Mouse (Mus musculus) hindbrain, embryonic 15.5 days (tissue): ENCODE data around the gene Plcb1. TPM values are rescaled to one million over a fixed set of nuclear protein-coding genes. Genes with fewer than 3 reads are reported as not detected.

Source experiments
- ATAC-seq: fragments of 200-750 bp; cut with Nextera tagmentation; 2 replicates; pipeline ENCODE4 v1.8.0; 2017; ENCODE audit warnings: low read depth, moderate number of reproducible peaks, moderate TSS enrichment; ENCODE audit not compliant: low FRiP score
- H3K27ac ChIP-seq: fragments of 300-500 bp; sonication (generic); replicated peaks from 2 replicates; pipeline ENCODE4 v1.5.1; 2015; ENCODE audit warnings: mild to moderate bottlenecking, inconsistent platforms
- H3K27me3 ChIP-seq: fragments of 300-500 bp; sonication (generic); 2 replicates; pipeline ENCODE4 v1.6.1; 2015; ENCODE audit warnings: control low read depth, inconsistent platforms
- H3K36me3 ChIP-seq: fragments of 300-500 bp; sonication (generic); 2 replicates; pipeline ENCODE4 v1.6.1; 2015; ENCODE audit warnings: control low read depth, inconsistent platforms
- H3K4me1 ChIP-seq: fragments of 300-500 bp; sonication (generic); replicated peaks from 2 replicates; pipeline ENCODE4 v1.6.1; 2015; ENCODE audit warnings: control low read depth, inconsistent platforms
- H3K4me2 ChIP-seq: fragments of 300-500 bp; sonication (generic); 2 replicates; pipeline ENCODE4 v1.6.1; 2015; ENCODE audit warnings: moderate library complexity, mild to moderate bottlenecking, inconsistent platforms
- H3K4me3 ChIP-seq: fragments of 300-500 bp; sonication (generic); 2 replicates; pipeline ENCODE4 v1.5.1; 2015; ENCODE audit warnings: mild to moderate bottlenecking, inconsistent platforms
- H3K9ac ChIP-seq: fragments of 300-500 bp; sonication (generic); 2 replicates; pipeline ENCODE4 v1.6.1; 2015; ENCODE audit warnings: inconsistent platforms
- H3K9me3 ChIP-seq: fragments of 300-500 bp; sonication (generic); 2 replicates; pipeline ENCODE4 v1.6.1; 2016; ENCODE audit warnings: control low read depth, inconsistent platforms
- WGBS: fragments of 180-500 bp; shearing (Covaris S2); methylation state at CpG from one replicate; pipeline ENCODE4 v1.1.7; 2015; 5-methylcytosine and 5-hydroxymethylcytosine counted together
- polyA plus RNA-seq: library from polyadenylated mRNA; unstranded; fragments of >200 nt; fragmentation: Nextera tagmentation; extraction: Ambion mirVana; gene quantifications from 2 replicates; pipeline ENCODE4 v1.2.1, GENCODE M21; 2015

Plcb1 gene
- polyA plus RNA-seq, 1 experiment from 2014 or later = 53.3 TPM

DNA sequence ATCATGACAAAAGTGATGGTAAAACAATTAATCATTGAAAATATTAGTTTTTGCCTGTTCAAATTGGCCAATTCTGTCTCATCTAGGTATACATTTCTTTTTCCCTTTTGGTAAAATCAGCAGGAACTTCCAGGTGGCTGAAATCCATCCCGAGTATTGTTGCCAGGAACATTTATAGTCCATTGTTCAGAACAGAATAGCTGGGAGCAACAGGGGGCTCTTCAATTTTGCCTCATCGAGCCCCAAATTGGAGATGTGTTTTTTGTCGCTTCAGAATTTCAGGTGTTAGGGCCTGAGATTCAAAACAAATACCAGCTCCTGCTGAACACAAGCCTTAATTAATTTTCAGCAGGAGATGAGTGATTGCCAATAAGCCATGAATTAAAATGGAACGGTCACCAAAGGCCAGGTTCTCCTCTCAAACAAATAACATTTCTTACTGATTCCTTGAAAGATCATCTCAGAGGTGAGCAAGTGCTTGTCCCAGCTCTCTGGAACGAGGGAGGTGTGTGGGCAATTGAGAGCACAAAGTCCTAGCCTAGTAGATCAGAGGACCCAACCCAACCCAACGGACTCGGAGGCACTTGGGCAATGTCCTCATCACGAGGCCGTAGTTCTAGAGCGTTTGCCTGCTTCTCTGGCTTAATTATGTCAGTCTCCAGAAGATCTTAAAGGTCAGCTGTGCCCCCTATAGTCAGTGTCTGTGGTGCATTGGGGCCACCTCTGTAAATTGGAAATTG lies 136.9 kb downstream of the Plcb1 start:
- no peak overlapping the region for H3K9ac ChIP-seq
- 77% methylated on average over 10 of the region's 10 CpGs for WGBS
- H3K4me3 ChIP-seq = no peak overlapping the region
- H3K27me3 ChIP-seq = no peaks in the 10 kb centered on the region
- H3K27ac ChIP-seq = no peak overlapping the region
- peak; percentile 34; the same call in 1 of the 2 replicates for ATAC-seq
- no peak overlapping the region for H3K4me2 ChIP-seq
- no peaks in the 10 kb centered on the region for H3K4me1 ChIP-seq
- H3K36me3 ChIP-seq = no peaks in the 10 kb centered on the region
- no peaks in the 10 kb centered on the region for H3K9me3 ChIP-seq

DNA sequence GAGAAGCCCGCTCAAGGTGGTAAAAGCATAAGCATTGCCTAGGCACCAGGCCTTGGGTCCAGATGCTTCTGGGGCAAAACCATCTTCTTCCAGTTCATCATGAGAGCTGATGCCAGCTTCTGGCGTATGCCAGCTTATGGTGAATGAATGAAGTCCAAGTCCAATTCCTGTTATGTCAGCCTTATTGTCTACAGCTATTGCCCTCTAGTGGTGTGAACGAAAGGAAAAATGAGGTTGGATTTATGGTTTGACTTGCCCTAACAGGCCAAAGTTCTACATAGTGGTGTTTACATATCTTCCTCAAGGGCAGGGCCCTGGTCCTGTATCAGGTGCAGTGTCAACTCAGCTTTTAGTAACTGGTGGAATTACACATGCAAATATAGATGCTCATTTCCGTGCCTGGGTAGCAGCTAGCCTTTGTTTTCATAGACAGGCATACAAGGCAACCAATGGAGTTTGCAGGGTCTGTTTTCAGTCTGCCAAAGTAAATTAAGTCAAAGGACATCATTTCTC lies 138.3 kb downstream of the Plcb1 start:
- ATAC-seq = no peak
- 92% methylated on average over 4 of the region's 4 CpGs for WGBS
- no peak overlapping the region for H3K27ac ChIP-seq
- H3K27me3 ChIP-seq = no peaks in the 10 kb centered on the region
- no peaks in the 10 kb centered on the region for H3K9me3 ChIP-seq
- H3K4me2 ChIP-seq = no peak overlapping the region
- H3K9ac ChIP-seq = no peak overlapping the region
- no peaks in the 10 kb centered on the region for H3K36me3 ChIP-seq
- H3K4me3 ChIP-seq = no peak overlapping the region
- peaks cover under 1% of the 10 kb centered on the region; the same call in 1 of the 2 replicates for H3K4me1 ChIP-seq

DNA sequence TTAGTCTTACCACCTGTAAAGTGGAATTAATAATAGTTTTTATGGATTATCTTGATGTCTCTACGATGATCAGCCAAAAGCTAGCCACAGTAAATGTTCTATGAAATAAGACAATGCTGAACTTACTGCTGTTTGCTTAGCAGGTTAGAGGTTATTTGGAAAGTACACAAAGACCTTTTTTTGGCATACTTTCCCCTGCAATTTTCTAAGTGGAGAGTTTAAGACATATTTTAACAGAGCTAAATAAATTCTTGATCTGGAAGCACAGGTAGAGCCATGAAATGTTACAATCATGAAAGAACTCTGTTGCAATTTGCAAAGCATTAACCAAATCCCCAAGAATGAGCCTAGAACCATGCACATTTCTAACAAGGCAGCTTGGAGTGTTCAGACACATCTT lies 140.4 kb downstream of the Plcb1 start:
- Histone ChIP-seq H3K27me3 (no peaks in the 10 kb centered on the region), H3K36me3 (no peaks in the 10 kb centered on the region), H3K9ac (no peak overlapping the region), H3K9me3 (no peaks in the 10 kb centered on the region), H3K27ac (no peak overlapping the region), H3K4me2 (no peak overlapping the region), H3K4me3 (no peak overlapping the region), H3K4me1 (peaks cover 13% of the 10 kb centered on the region; the same call in 1 of the 2 replicates)
- ATAC-seq = no peak
- 94% methylated on average over 1 of the region's 1 CpGs for WGBS

DNA sequence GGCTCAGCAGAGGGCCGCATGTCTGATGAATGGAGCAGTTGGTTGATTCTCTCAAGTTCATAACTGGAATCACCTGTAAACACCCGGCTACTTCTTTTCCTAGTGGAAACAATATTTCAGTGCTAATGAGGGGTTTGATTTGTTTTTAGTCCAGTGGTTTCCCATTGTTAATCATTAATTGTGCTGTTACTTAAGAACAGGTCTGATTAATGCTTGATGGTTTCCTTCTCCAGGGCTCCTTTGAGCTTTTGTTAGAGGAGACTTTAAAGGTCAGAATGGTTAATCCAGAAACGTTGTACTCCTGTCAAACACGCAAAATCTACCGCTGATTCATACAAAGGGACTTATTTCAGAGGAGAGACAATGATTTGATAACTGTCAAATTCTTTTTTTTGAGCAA lies 141.2 kb downstream of the Plcb1 start:
- no peak for ATAC-seq
- Histone ChIP-seq H3K4me1 (peaks cover 13% of the 10 kb centered on the region; the same call in 1 of the 2 replicates), H3K36me3 (no peaks in the 10 kb centered on the region), H3K27ac (no peak overlapping the region), H3K9me3 (no peaks in the 10 kb centered on the region), H3K4me3 (no peak overlapping the region), H3K27me3 (no peaks in the 10 kb centered on the region), H3K9ac (no peak overlapping the region), H3K4me2 (no peak overlapping the region)
- WGBS = 30% methylated on average over 5 of the region's 5 CpGs

DNA sequence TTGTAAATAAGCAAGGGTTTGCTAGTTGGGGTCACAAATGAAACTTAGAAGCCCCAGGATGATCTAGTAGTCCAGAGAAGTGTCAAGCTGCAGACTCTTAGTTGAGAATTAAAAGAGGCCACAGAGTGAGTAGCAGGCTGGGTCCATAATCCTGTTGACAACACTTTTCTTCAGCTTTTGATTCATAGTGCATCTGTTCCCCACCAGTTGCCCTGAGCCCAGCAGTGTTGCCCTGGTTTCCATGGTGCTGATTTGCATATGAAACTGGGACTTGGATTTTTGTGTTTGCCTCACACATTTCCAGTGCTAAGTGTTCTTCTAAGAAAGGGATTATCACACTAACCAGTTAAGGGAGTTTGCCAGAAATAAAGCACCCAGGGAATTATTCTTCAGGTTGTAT lies 143.6 kb downstream of the Plcb1 start:
- ATAC-seq = peak; percentile 40; the same call in 1 of the 2 replicates
- peaks cover 13% of the 10 kb centered on the region; the same call in 1 of the 2 replicates for H3K4me1 ChIP-seq

DNA sequence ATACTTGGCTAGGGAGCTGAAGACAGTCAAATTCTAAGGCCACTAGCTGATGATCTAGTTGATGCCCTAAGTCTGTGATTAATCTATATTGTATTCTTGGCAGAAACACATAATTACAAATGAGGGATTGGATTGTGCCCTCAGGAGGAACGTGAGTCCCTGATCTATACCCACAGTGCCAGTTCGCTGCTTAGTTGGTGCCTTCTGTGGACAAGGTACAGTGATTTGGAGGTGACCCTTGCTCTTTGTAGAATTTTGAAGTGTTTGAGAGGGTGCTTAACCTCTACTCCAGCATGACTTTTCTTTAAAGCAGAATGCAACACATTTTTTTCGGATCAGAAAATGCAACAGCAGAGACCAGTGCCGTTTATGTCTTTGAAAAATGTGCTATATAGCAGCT lies 145.1 kb downstream of the Plcb1 start:
- H3K36me3 ChIP-seq = no peaks in the 10 kb centered on the region
- 76% methylated on average over 4 of the region's 4 CpGs for WGBS
- H3K4me1 ChIP-seq = peaks cover 13% of the 10 kb centered on the region; the same call in 1 of the 2 replicates
- no peaks in the 10 kb centered on the region for H3K9me3 ChIP-seq
- ATAC-seq = no peak
- no peaks in the 10 kb centered on the region for H3K27me3 ChIP-seq
- no peak overlapping the region for H3K27ac ChIP-seq
- no peak overlapping the region for H3K4me2 ChIP-seq
- no peak overlapping the region for H3K9ac ChIP-seq
- H3K4me3 ChIP-seq = no peak overlapping the region

More for the DNA sequence above, 143.6 kb downstream of the Plcb1 start:
- H3K9ac ChIP-seq = no peak overlapping the region
- no peaks in the 10 kb centered on the region for H3K9me3 ChIP-seq
- H3K36me3 ChIP-seq = no peaks in the 10 kb centered on the region
- no peak overlapping the region for H3K4me2 ChIP-seq
- H3K27me3 ChIP-seq = no peaks in the 10 kb centered on the region
- H3K4me3 ChIP-seq = no peak overlapping the region
- H3K27ac ChIP-seq = no peak overlapping the region

DNA sequence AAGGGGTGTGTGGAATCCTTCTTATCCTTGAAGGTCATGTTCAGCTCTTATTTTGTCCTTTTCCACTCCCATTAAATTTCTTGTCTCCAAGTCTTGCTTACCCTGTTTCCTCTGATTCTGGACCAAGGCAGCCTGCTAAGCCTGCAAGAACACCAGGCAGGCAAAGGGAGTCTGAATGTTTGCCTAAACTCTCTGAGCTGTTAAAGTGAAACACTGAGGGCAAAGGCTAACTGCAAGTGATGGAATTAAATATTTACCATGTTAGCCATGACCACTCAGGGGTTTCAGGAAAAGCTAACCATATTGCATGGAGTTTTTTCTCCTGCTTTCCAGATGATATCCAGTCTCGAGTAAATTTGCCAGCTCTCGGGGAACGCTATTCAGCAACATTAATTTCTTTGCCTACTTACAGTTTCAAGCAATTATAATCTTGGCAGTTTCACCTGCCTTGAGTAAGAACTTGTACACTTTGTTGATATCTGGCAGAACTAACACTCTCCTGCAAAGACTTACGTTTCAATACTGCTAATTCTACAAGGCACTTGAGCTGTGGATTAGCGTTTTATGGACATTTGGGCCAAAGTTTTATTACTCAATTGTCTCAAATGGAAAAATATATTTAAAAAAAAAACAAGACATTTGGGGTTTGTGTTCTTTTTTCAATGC lies 146.0 kb downstream of the Plcb1 start:
- H3K4me1 ChIP-seq = peaks cover 13% of the 10 kb centered on the region; the same call in 1 of the 2 replicates
- no peak overlapping the region for H3K4me3 ChIP-seq
- H3K27me3 ChIP-seq = no peaks in the 10 kb centered on the region
- 83% methylated on average over 5 of the region's 5 CpGs for WGBS
- no peak overlapping the region for H3K4me2 ChIP-seq
- no peak for ATAC-seq
- no peak overlapping the region for H3K9ac ChIP-seq
- H3K36me3 ChIP-seq = no peaks in the 10 kb centered on the region
- no peaks in the 10 kb centered on the region for H3K9me3 ChIP-seq
- H3K27ac ChIP-seq = no peak overlapping the region

DNA sequence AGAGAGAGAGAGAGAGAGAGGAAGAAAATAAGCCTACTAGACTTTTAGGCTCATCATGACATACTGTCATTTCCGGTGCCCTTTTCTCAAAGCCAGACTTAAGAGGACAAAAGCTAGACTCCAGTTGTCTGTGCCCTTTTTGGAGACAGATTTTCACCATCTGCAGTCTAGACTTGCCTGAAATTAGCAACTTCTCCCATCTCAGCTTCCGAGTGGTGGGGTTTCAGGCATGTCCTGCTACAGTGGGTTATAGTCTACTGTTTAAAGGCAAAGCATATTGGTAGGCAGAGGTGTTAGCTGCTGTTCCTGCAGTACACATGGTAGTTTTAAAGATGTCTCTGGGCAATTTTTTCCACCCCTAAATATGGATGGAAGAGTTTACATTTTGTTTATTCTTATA lies 149.6 kb downstream of the Plcb1 start:
- Histone ChIP-seq H3K9ac (no peak overlapping the region), H3K27ac (no peak overlapping the region), H3K4me3 (no peak overlapping the region), H3K4me1 (0 out of 2 replicates have a peak, but pooled peaks cover 6% of the 10 kb centered on the region), H3K4me2 (no peak overlapping the region), H3K36me3 (no peaks in the 10 kb centered on the region), H3K9me3 (no peaks in the 10 kb centered on the region), H3K27me3 (no peaks in the 10 kb centered on the region)
- 96% methylated on average over 2 of the region's 2 CpGs for WGBS
- ATAC-seq = no peak

DNA sequence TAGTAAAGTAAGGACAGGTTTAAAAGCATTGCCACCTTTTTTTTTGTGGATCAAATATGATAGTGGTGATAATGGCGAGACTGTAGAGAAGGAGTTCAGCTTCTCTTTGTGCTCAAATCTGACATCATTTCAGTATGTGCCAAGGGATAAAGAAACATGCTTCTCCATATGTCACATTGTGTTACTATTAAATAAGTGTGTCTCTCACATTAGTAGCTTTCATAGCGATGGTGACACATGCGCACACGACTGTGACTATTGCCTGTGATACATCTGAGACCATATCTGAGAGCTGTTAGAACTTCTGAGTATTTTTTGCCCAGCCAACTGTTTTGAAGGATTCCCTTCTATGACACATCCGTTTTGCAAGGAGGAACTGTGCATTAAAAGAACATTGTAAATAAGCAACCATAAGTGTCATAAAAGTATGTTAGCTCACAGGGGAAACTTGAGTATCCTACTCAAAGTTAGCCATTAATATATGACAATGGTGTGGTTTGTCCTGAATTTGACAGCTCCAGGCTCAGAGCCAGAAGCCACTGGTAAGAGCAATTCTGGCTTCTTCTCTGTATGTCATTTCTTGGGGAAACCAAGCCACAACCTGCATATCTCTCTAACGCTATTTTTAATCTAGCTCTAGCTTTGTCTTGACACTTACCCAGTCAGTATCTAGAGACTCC lies 150.2 kb downstream of the Plcb1 start:
- H3K36me3 ChIP-seq = no peaks in the 10 kb centered on the region
- H3K9ac ChIP-seq = no peak overlapping the region
- no peak overlapping the region for H3K4me2 ChIP-seq
- no peak for ATAC-seq
- no peaks in the 10 kb centered on the region for H3K4me1 ChIP-seq
- no peaks in the 10 kb centered on the region for H3K27me3 ChIP-seq
- H3K27ac ChIP-seq = no peak overlapping the region
- no peaks in the 10 kb centered on the region for H3K9me3 ChIP-seq
- 80% methylated on average over 6 of the region's 6 CpGs for WGBS
- H3K4me3 ChIP-seq = no peak overlapping the region

DNA sequence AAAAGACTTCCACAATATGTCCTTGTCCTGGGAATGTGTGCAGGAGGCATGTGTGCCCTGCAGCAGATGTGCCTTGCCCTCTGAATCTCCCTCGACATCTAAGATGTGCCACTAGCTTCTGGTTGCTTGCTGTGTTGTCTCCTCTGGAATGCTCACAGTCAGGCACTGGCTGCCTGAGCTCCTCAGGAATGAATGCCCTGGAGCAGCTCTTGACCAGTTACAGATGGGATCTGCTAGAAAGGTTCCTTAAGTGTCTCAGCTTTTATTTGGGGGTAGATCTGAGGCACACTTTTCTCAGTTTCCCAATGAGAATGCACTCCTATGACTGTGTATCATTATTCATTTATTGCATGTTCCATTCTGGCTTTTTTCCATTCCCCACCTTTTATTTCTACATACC lies 151.8 kb downstream of the Plcb1 start:
- H3K9ac ChIP-seq = no peak overlapping the region
- H3K4me2 ChIP-seq = no peak overlapping the region
- peaks cover 1% of the 10 kb centered on the region; the same call in 1 of the 2 replicates for H3K4me1 ChIP-seq
- 37% methylated on average over 1 of the region's 1 CpGs for WGBS
- ATAC-seq = no peak
- H3K4me3 ChIP-seq = no peak overlapping the region
- H3K36me3 ChIP-seq = no peaks in the 10 kb centered on the region
- H3K27me3 ChIP-seq = no peaks in the 10 kb centered on the region
- no peak overlapping the region for H3K27ac ChIP-seq
- no peaks in the 10 kb centered on the region for H3K9me3 ChIP-seq

DNA sequence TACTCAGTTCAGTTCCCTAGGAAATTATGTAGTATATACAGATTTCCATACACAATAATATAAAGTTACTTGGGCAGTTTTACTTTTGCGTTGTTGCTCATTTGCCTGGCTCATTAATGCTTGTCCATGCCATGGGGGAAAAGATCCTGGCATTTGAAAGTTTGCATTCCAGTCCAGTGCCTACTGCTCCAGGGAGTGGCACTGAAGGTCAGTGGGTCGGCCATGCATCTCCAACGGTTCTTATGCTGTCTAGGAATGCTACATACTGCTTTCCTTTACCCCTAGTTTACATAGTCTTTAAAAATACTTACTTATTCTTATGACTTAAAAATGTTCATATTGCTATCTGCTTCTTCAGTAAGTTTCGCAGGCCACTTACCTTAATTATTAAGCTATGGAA lies 156.2 kb downstream of the Plcb1 start:
- Histone ChIP-seq H3K4me3 (no peak overlapping the region), H3K4me2 (no peak overlapping the region), H3K9me3 (no peaks in the 10 kb centered on the region), H3K27ac (no peak overlapping the region), H3K4me1 (peaks cover 5% of the 10 kb centered on the region; the same call in 1 of the 2 replicates), H3K9ac (no peak overlapping the region), H3K36me3 (no peaks in the 10 kb centered on the region), H3K27me3 (no peaks in the 10 kb centered on the region)
- 79% methylated on average over 4 of the region's 4 CpGs for WGBS
- ATAC-seq = no peak

DNA sequence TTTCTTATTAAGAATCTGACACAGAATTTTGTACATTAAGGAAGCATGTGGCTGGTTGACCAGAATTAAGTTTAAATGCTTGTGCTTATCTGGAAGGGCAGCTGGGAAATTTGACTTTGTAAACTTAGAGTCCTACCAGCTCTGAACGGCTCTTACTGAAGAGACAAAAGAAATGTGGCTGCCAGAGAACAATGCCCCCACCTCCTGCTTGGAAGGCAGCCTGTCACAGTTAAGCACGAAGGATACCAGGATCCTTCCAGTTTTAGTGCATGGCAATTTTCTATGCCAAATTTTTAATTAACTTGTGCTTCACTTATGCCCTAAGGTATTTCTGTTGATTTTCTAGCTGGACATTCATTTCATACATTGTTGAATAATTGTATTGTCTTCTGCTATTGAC lies 157.1 kb downstream of the Plcb1 start:
- no peaks in the 10 kb centered on the region for H3K36me3 ChIP-seq
- no peak overlapping the region for H3K9ac ChIP-seq
- no peak for ATAC-seq
- no peaks in the 10 kb centered on the region for H3K27me3 ChIP-seq
- H3K4me2 ChIP-seq = no peak overlapping the region
- no peaks in the 10 kb centered on the region for H3K9me3 ChIP-seq
- WGBS = 14% methylated on average over 2 of the region's 2 CpGs
- H3K4me1 ChIP-seq = peaks cover 5% of the 10 kb centered on the region; the same call in 1 of the 2 replicates
- H3K4me3 ChIP-seq = no peak overlapping the region
- H3K27ac ChIP-seq = no peak overlapping the region
